Mouse (Mus musculus): ENCODE data around the gene 3425401B19Rik. TPM values are rescaled to one million over a fixed set of nuclear protein-coding genes. Genes with fewer than 3 reads are reported as not detected.

The 3425401B19Rik gene
- total and polyA plus RNA-seq, 2 experiments from 2014 or later = 0.17 to 0.33 TPM

GRCm38 (mm10) chr14:32624245-32624644 lies 60.8 kb downstream of the 3425401B19Rik start:
- Histone ChIP-seq H3K36me3 (ENCODE audit: insufficient read depth, low read length) (no peaks in the 10 kb centered on the region), H3K9ac (replicated peaks; ENCODE audit: low read length, poor library complexity, severe bottlenecking) (no peak overlapping the region), H3K9me3 (ENCODE audit: low read length) (no peaks in the 10 kb centered on the region), H3K27me3 (ENCODE audit: insufficient read depth, low read length) (no peaks in the 10 kb centered on the region), H3K4me3 (ENCODE audit: low read depth, low read length) (no peak overlapping the region), H3K4me1 (ENCODE audit: insufficient read depth, low read length) (no peaks in the 10 kb centered on the region), H3K27ac (ENCODE audit: low read depth, low read length) (no peak overlapping the region), H3K4me2 (ENCODE audit: low read depth, low read length, poor library complexity, severe bottlenecking) (no peak overlapping the region)
- 76% methylated on average over 3 of the region's 3 CpGs for WGBS
- DNase-seq (ENCODE audit: low spot score) = no peak
- ATAC-seq (ENCODE audit: low FRiP score) = no peak
- TF ChIP-seq CTCF (IDR thresholded peaks at IDR 0.05) = no peak

GRCm38 (mm10) chr14:32617253-32617652 lies 67.8 kb downstream of the 3425401B19Rik start:
- no peak overlapping the region for H3K9ac ChIP-seq (replicated peaks; ENCODE audit: low read length, poor library complexity, severe bottlenecking)
- 85% methylated on average over 5 of the region's 5 CpGs for WGBS
- H3K9me3 ChIP-seq (ENCODE audit: low read length) = no peaks in the 10 kb centered on the region
- H3K36me3 ChIP-seq (ENCODE audit: insufficient read depth, low read length) = no peaks in the 10 kb centered on the region
- TF ChIP-seq CTCF (IDR thresholded peaks at IDR 0.05) = no peak
- no peak overlapping the region for H3K4me3 ChIP-seq (ENCODE audit: low read depth, low read length)
- H3K4me2 ChIP-seq (ENCODE audit: low read depth, low read length, poor library complexity, severe bottlenecking) = no peak overlapping the region
- no peak overlapping the region for H3K27ac ChIP-seq (ENCODE audit: low read depth, low read length)
- no peaks in the 10 kb centered on the region for H3K27me3 ChIP-seq (ENCODE audit: insufficient read depth, low read length)
- DNase-seq (ENCODE audit: low spot score) (no peak), ATAC-seq (ENCODE audit: low FRiP score) (no peak)
- H3K4me1 ChIP-seq (ENCODE audit: insufficient read depth, low read length) = no peaks in the 10 kb centered on the region

GRCm38 (mm10) chr14:32609392-32609791 lies 75.7 kb downstream of the 3425401B19Rik start:
- no peaks in the 10 kb centered on the region for H3K4me1 ChIP-seq (ENCODE audit: insufficient read depth, low read length)
- no peaks in the 10 kb centered on the region for H3K36me3 ChIP-seq (ENCODE audit: insufficient read depth, low read length)
- no peak overlapping the region for H3K4me2 ChIP-seq (ENCODE audit: low read depth, low read length, poor library complexity, severe bottlenecking)
- DNase-seq (ENCODE audit: low spot score) (no peak), ATAC-seq (ENCODE audit: low FRiP score) (no peak)
- no peak overlapping the region for H3K9ac ChIP-seq (replicated peaks; ENCODE audit: low read length, poor library complexity, severe bottlenecking)
- H3K27me3 ChIP-seq (ENCODE audit: insufficient read depth, low read length) = no peaks in the 10 kb centered on the region
- H3K9me3 ChIP-seq (ENCODE audit: low read length) = no peaks in the 10 kb centered on the region
- H3K27ac ChIP-seq (ENCODE audit: low read depth, low read length) = no peak overlapping the region
- H3K4me3 ChIP-seq (ENCODE audit: low read depth, low read length) = no peak overlapping the region
- 28% methylated on average over 3 of the region's 3 CpGs for WGBS
- peak; percentile 84 for TF ChIP-seq CTCF (IDR thresholded peaks at IDR 0.05)

Other genes starting within 250 kb of the 3425401B19Rik start
- gene Slc18a3, start 220.4 kb downstream of the 3425401B19Rik start, total RNA-seq (2014; rRNA removed) = 4.1 and 7.5 TPM in 2 replicates
- gene Slc18a3, start 220.4 kb downstream of the 3425401B19Rik start, polyA plus RNA-seq (2015; fragmentation: Nextera tagmentation; extraction: Ambion mirVana) = 3.9 and 5.5 TPM in 2 replicates
- 0.42 and 0.93 TPM in 2 replicates for gene Chat, start 219.3 kb downstream of the 3425401B19Rik start, total RNA-seq (2014; rRNA removed)
- gene Chat, start 219.3 kb downstream of the 3425401B19Rik start, polyA plus RNA-seq (2015; fragmentation: Nextera tagmentation; extraction: Ambion mirVana) = 0.22 and 0.36 TPM in 2 replicates
- gene Ercc6, start 171.8 kb downstream of the 3425401B19Rik start, total RNA-seq (2014; rRNA removed) = 9.9 and 17.6 TPM in 2 replicates
- gene Ercc6, start 171.8 kb downstream of the 3425401B19Rik start, polyA plus RNA-seq (2015; fragmentation: Nextera tagmentation; extraction: Ambion mirVana) = 16.8 and 18.5 TPM in 2 replicates
- 1.8 and 3.8 TPM in 2 replicates for gene Prrxl1, start 85.9 kb downstream of the 3425401B19Rik start, total RNA-seq (2014; rRNA removed)
- 0.60 and 0.79 TPM in 2 replicates for gene Prrxl1, start 85.9 kb downstream of the 3425401B19Rik start, polyA plus RNA-seq (2015; fragmentation: Nextera tagmentation; extraction: Ambion mirVana)
- gene Tmem273, start 100.7 kb upstream of the 3425401B19Rik start, total RNA-seq (2014; rRNA removed) = 0.38 and 0.71 TPM in 2 replicates
- gene Tmem273, start 100.7 kb upstream of the 3425401B19Rik start, polyA plus RNA-seq (2015; fragmentation: Nextera tagmentation; extraction: Ambion mirVana) = 0.40 and 0.60 TPM in 2 replicates
- gene Fam170b, start 148.7 kb upstream of the 3425401B19Rik start, total RNA-seq (2014; rRNA removed) = not detected in 2 replicates
- not detected in 2 replicates for gene Fam170b, start 148.7 kb upstream of the 3425401B19Rik start, polyA plus RNA-seq (2015; fragmentation: Nextera tagmentation; extraction: Ambion mirVana)
- gene Vstm4, start 171.5 kb upstream of the 3425401B19Rik start, total RNA-seq (2014; rRNA removed) = 9.2 and 11.0 TPM in 2 replicates
- 11.4 and 13.8 TPM in 2 replicates for gene Vstm4, start 171.5 kb upstream of the 3425401B19Rik start, polyA plus RNA-seq (2015; fragmentation: Nextera tagmentation; extraction: Ambion mirVana)

All from midbrain, postnatal 0 days (tissue).